ENCODE assay signal across 18 mouse cellular contexts in the genomic region with DNA sequence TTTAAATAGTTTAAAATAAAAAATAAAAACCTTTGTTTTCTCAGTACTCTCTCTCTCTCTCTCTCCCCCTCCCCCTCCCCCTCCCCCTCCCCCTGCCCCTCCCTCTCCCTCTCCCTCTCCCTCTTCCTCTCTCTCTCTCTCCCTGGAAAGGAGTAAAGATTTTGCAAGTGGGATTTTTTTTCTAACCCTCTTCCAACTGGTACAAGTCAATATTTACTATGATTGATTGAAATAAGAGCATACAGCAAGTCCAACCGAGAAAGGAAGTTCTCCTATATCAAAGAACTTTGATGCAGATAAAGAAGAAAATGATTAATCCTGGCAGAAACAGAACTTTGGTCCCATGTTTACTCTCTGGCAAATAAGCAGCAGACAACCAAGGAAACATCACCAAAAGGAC.
DNase-seq lines count a peak whose midpoint lies in the region; ATAC-seq lines count a peak whose summit lies in the region.
"Had no signal": no experiment of that assay in that cellular context is flagged by ENCODE, and none has a peak within 500 bp of the region (broad histone marks: within the 10 kb centered on the region; RNA-seq: fewer than 3 reads in every experiment).

No protein-coding gene starts in this region.

- H3K4me3 ChIP-seq in liver, embryonic 13.5 days (replicated peaks), result no peak overlapping the region
- H3K4me3 ChIP-seq in liver, embryonic 11.5 days (ENCODE audit: low read depth, low read length), result no peak overlapping the region
- no peak overlapping the region for H3K4me3 ChIP-seq in liver, embryonic 15.5 days (replicated peaks)
- no peak overlapping the region for H3K4me3 ChIP-seq in liver, embryonic 16.5 days (ENCODE audit: low read depth, low read length)
- H3K4me3 ChIP-seq: embryonic facial prominence, embryonic 10.5 days; embryonic facial prominence, embryonic 12.5 days; forebrain, embryonic 13.5 days; forebrain, embryonic 15.5 days had no signal

- no peak for DNase-seq in liver, embryonic 13.5 days
- DNase-seq in liver, embryonic 11.5 days (ENCODE audit: low spot score), result no peak
- no peak for DNase-seq in right cerebral cortex, postnatal 4 days
- DNase-seq in adrenal gland, adult 2 months, result no peak
- DNase-seq: adrenal gland, adult 8-10 months; adrenal gland, postnatal 14 days; adrenal gland, postnatal 36 days; cerebellum, adult 11-12 months; cerebellum, adult 2 months; cerebellum, adult 9-10 months; cerebellum, postnatal 10 days; cerebellum, postnatal 25 days had no signal

- WGBS in liver, embryonic 13.5 days (ENCODE audit: insufficient replicate concordance), result 38% methylated on average over 1 of the region's 1 CpGs
- 47% methylated on average over 1 of the region's 1 CpGs for WGBS in liver, embryonic 11.5 days
- WGBS in liver, embryonic 15.5 days (ENCODE audit: insufficient replicate concordance), result 49% methylated on average over 1 of the region's 1 CpGs
- 39% methylated on average over 1 of the region's 1 CpGs for WGBS in liver, embryonic 16.5 days (ENCODE audit: insufficient replicate concordance)

- no peaks in the 10 kb centered on the region for H3K27me3 ChIP-seq in liver, embryonic 13.5 days
- no peaks in the 10 kb centered on the region for H3K27me3 ChIP-seq in liver, embryonic 11.5 days (replicated peaks; ENCODE audit: control insufficient read depth, insufficient read depth, low read length)
- no peaks in the 10 kb centered on the region for H3K27me3 ChIP-seq in liver, embryonic 15.5 days
- H3K27me3 ChIP-seq in liver, embryonic 16.5 days (ENCODE audit: control insufficient read depth, insufficient read depth, low read depth, low read length), result no peaks in the 10 kb centered on the region
- H3K27me3 ChIP-seq: embryonic facial prominence, embryonic 12.5 days; forebrain, embryonic 13.5 days; forebrain, embryonic 15.5 days had no signal

- no peak overlapping the region for H3K4me2 ChIP-seq in liver, embryonic 13.5 days
- no peak overlapping the region for H3K4me2 ChIP-seq in liver, embryonic 11.5 days
- H3K4me2 ChIP-seq in liver, embryonic 15.5 days, result no peak overlapping the region
- no peak overlapping the region for H3K4me2 ChIP-seq in liver, embryonic 16.5 days (ENCODE audit: low read depth, low read length)
- H3K4me2 ChIP-seq: embryonic facial prominence, embryonic 12.5 days; forebrain, embryonic 13.5 days; forebrain, embryonic 15.5 days had no signal

- no peaks in the 10 kb centered on the region; the same call in 1 of the 2 replicates for H3K4me1 ChIP-seq in liver, embryonic 13.5 days (replicated peaks)
- H3K4me1 ChIP-seq in liver, embryonic 11.5 days (replicated peaks; ENCODE audit: control insufficient read depth, insufficient read depth, low read length), result no peaks in the 10 kb centered on the region
- H3K4me1 ChIP-seq in liver, embryonic 15.5 days (replicated peaks), result 0 out of 2 replicates have a peak, but pooled peaks cover 6% of the 10 kb centered on the region
- H3K4me1 ChIP-seq in liver, embryonic 16.5 days (ENCODE audit: control insufficient read depth, low read depth, low read length), result no peaks in the 10 kb centered on the region; the same call in 1 of the 2 replicates
- H3K4me1 ChIP-seq: embryonic facial prominence, embryonic 10.5 days; embryonic facial prominence, embryonic 12.5 days; forebrain, embryonic 13.5 days; forebrain, embryonic 15.5 days had no signal

- H3K27ac ChIP-seq in liver, embryonic 13.5 days, result no peak overlapping the region
- H3K27ac ChIP-seq in liver, embryonic 11.5 days (ENCODE audit: low read depth, low read length), result no peak overlapping the region
- H3K27ac ChIP-seq in liver, embryonic 15.5 days (replicated peaks), result no peak overlapping the region
- no peak overlapping the region for H3K27ac ChIP-seq in liver, embryonic 16.5 days (ENCODE audit: low read length)
- H3K27ac ChIP-seq: embryonic facial prominence, embryonic 10.5 days; embryonic facial prominence, embryonic 12.5 days; forebrain, embryonic 13.5 days; forebrain, embryonic 15.5 days had no signal

- no peak overlapping the region for H3K9ac ChIP-seq in liver, embryonic 13.5 days
- no peak overlapping the region for H3K9ac ChIP-seq in liver, embryonic 11.5 days (ENCODE audit: low read depth, low read length)
- H3K9ac ChIP-seq in liver, embryonic 15.5 days, result no peak overlapping the region
- no peak overlapping the region for H3K9ac ChIP-seq in liver, embryonic 16.5 days (ENCODE audit: low read depth, low read length)
- H3K9ac ChIP-seq: embryonic facial prominence, embryonic 12.5 days; forebrain, embryonic 13.5 days; forebrain, embryonic 15.5 days had no signal

- H3K9me3 ChIP-seq in liver, embryonic 13.5 days (replicated peaks), result no peaks in the 10 kb centered on the region
- no peaks in the 10 kb centered on the region for H3K9me3 ChIP-seq in liver, embryonic 11.5 days (ENCODE audit: control insufficient read depth, low read length)
- H3K9me3 ChIP-seq in liver, embryonic 15.5 days (replicated peaks), result no peaks in the 10 kb centered on the region
- H3K9me3 ChIP-seq in liver, embryonic 16.5 days (replicated peaks; ENCODE audit: control insufficient read depth, low read length), result no peaks in the 10 kb centered on the region
- H3K9me3 ChIP-seq: embryonic facial prominence, embryonic 10.5 days; embryonic facial prominence, embryonic 12.5 days; forebrain, embryonic 13.5 days; forebrain, embryonic 15.5 days had no signal

- peak; percentile 43 for ATAC-seq in liver, embryonic 13.5 days (ENCODE audit: low read depth)
- no peak for ATAC-seq in liver, embryonic 11.5 days (replicated peaks; ENCODE audit: low FRiP score)
- ATAC-seq in liver, embryonic 15.5 days (ENCODE audit: insufficient read depth), result 0 out of 2 replicates have a peak, but pooled peaks have one; percentile 44
- peak; percentile 65 for ATAC-seq in liver, embryonic 16.5 days (ENCODE audit: low read depth)
- ATAC-seq: forebrain, embryonic 13.5 days; forebrain, embryonic 15.5 days had no signal

- H3K36me3 ChIP-seq in liver, embryonic 13.5 days, result no peaks in the 10 kb centered on the region
- no peaks in the 10 kb centered on the region for H3K36me3 ChIP-seq in liver, embryonic 11.5 days (ENCODE audit: control insufficient read depth, insufficient read depth, low read length)
- no peaks in the 10 kb centered on the region for H3K36me3 ChIP-seq in liver, embryonic 15.5 days (replicated peaks)
- no peaks in the 10 kb centered on the region for H3K36me3 ChIP-seq in liver, embryonic 16.5 days (ENCODE audit: control insufficient read depth, insufficient read depth)
- H3K36me3 ChIP-seq: embryonic facial prominence, embryonic 10.5 days; embryonic facial prominence, embryonic 12.5 days; forebrain, embryonic 15.5 days had no signal
